Mouse (Mus musculus) heart, adult 18-20 months (tissue): ENCODE measurements around the gene Thy1. TPM values are rescaled to one million over a fixed set of nuclear protein-coding genes. Genes with fewer than 3 reads are reported as not detected.

ENCODE experiments used
- DNase-seq, 2 experiments: peaks; one replicate each; pipeline ENCODE4 v3.0.0; 2021 to 2022; ENCODE audit warnings: mixed read lengths in 1 of 2
- total RNA-seq, 2 experiments: library from RNA; stranded (reverse); gene quantifications; 2 replicates each; pipeline ENCODE4 v1.2.3; 2021

Gene Thy1
- total RNA-seq, 2 experiments from 2014 or later = 10.5 to 16.5 TPM

DNA sequence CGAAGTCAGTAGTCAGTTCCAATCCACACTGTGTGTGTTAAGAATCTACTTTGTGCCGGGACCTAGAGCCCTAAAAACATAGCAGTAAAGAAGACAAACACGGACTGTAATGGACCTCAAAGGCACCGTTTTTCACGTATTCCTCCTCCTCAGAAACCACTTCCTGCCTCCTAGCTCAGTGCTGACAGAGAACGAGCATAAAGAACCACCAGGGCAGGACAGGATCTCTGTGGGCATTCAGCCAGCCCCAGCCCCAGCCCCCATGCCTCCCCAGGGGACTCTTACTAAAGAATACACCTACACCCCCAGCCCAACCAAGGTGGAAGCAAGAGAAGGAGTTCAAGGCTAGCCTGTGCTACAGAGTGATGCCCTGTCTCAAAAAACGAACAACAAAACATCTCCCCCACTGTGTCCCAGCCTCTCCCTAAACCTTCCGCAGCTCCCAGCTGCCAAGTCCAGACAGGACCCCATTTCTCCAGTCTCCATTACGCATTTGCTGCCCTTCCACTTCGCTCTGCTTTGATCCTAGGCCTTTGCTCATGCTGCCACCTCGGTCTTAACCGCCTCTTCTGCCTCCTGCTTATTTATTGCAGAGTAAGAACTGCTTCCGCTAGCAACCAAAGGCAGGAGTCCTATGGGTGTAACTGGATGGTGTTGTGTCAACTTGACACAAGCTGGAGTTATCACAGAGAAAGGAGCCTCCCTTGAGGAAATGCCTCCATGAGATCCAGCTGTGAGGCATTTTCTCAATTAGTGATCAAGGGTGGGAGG lies 9.0 kb upstream of the Thy1 start:
- no peak for DNase-seq

DNA sequence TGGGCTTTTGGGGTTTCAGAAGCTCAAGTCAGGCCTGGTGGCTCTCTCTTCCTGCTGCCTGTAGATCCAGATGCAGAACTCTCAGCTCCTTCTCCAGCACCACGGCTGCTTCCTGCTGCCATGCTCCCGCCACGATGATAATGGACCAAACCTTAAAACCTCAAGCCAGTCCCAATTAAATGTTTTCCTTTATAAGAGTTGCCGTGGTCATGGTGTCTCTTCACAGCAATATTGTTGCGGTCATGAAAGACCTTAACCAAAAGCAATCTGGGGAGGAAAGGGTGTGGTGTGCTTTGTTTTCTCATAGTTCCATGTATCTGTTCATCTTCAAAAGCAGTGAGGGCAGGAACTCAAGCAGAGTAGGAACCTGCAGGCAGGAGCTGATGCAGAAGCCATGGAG lies 6.1 kb upstream of the Thy1 start:
- DNase-seq = no peak

DNA sequence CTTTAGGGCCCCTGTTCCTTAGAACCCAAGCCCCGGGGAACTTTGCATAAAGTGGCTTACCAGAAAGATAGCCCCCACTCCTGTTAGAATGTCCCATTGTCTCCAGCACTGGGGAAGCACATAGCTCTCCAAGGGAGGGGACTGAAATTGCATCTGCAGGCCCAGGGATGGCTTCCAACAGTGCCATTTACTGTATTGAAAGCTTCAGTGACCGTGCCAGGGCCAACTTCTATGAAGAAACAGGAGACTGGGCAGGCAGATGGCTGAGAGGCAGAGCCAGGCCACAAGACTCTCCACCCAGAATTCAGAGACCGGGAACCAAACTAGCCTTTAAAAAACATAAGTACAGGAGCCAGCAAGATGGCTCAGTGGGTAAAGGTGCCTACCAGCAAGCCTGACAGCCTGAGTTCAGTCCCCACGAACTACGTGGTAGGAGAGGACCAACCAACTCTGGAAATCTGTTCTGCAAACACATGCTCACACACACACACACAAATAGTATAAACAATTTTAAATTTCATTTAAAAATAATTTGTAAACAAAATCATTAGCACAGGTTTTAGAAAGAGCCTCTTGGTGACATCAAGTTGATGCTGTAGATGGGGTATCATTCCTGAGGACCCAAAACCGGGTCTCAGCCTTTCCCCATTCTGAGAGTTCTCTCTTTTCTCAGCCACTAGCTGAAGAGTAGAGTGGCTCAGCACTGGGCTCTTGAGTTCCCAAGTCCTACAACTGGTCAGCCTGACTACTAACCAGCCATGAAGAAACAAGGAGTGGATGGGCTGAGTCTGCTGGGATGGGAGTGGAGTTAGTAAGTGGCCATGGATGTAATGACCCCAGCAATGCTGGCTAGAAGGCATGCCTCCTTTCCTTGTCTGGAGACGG lies 1.4 kb upstream of the Thy1 start:
- DNase-seq = no peak

DNA sequence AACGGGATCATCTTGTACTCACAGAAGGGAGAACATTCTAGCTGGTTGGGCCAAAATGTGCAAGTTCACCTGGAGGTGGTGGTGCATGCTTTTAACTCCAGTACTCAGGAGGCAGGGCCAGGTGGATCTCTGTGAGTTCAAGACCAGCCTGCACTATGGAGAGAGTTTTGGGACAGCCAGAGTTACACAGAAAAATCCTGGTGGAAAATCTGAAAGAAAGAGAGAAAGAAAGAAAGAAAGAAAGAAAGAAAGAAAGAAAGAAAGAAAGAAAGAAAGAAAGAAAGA lies 846 bp upstream of the Thy1 start:
- DNase-seq = no peak

DNA sequence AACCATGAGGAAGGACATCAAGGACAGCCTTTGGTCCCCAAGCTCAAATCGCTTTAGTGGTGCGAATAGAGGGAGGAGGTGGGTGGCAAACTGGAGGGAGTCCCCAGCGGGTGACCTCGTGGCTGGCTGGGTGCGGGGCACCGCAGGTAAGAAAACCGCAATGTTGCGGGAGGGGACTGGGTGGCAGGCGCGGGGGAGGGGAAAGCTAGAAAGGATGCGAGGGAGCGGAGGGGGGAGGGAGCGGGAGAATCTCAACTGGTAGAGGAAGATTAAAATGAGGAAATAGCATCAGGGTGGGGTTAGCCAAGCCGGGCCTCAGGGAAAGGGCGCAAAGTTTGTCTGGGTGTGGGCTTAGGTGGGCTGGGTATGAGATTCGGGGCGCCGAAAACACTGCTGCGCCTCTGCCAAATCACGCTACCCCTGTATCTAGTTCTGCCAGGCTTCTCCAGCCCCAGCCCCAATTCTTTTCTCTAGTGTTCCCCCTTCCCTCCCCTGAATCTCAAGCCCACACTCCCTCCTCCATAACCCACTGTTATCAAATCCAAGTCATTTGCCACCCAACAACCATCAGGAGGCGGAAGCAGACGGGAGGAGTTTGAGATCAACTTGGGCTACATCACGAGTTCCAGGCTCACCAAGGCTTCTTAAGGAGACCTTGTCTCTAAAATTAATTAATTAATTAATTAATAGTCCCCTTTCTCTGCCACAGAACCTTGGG lies 683 bp downstream of the Thy1 start:
- peak in 1 of 2 experiments; percentile 26 for DNase-seq

DNA sequence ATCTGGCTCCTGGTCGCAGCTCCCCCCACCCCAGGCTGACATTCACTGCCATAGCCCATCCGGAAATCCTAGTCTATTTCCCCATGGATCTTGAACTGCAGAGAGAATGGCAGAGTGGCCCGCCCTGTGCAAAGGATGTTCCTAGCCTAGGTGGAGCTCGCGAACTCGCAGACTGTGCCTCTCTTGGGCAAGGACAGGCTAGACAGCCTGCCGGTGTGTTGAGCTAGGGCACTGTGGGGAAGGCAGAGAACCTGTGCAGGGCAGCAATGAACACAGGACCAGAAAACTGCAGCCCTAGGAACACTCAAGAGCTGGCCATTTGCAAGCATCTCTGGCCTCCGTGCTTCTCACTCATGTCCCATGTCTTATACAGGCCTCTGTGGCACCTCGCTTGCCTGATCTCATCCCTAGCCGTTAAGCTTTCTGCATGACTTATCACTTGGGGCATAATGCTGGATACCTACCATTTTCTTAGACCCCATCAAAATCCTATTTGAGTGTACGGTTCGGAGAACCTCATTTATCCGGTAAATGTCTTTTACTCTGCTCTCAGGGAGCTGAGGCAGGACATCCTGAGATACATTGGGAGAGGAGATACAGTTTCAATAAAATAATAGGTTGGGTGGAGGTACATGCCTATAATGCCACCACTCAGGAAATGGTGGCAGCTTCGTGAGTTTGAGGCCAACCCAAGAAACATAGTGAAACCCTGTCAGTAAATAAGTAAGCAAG lies 1.4 kb downstream of the Thy1 start:
- DNase-seq = peak in 1 of 2 experiments; percentile 13

DNA sequence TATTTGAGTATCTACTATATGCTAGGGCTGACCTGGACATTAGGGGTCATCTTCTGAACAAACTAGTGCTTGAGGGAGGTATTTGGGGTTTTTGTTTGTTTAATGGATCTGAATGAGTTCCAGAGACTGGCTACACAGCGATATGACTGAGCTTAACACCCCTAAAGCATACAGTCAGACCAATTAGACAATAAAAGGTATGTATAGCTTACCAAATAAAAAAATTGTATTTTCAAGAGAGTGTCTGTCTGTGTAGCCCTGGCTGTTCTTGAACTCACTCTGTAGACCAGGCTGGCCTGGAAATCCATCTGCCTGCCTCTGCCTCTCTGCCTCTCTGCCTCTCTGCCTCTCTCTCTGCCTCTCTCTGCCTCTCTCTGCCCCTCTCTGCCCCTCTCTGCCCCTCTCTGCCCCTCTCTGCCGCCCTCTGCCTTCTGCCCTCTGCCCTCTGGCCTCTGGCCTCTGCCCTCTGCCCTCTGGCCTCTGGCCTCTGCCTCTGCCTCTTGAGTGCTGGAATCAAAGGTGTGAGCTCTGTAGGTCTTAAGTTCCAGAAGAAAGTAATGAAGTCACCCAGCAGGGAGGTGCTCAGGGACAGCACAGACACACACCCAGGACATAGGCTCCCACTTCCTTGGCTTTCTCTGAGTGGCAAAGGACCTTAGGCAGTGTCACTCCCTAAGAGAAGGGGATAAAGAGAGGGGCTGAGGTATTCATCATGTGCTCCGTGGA lies 2.1 kb downstream of the Thy1 start:
- DNase-seq = no peak

DNA sequence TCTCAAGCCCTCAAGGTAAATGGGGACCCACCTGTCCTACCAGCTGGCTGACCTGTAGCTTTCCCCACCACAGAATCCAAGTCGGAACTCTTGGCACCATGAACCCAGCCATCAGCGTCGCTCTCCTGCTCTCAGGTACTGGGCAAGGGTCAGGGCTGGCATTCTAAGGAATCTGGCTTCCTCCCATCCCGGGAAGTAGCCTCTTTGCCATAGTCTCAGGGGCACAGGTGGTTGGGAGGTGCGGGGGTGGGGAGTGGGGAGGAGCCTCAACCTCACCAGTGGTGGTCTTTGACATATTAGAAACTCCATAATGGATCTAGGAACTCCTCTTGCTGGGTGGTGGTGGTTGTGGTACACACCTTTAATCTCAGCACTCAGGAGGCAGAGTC lies 2.7 kb downstream of the Thy1 start:
- no peak for DNase-seq

DNA sequence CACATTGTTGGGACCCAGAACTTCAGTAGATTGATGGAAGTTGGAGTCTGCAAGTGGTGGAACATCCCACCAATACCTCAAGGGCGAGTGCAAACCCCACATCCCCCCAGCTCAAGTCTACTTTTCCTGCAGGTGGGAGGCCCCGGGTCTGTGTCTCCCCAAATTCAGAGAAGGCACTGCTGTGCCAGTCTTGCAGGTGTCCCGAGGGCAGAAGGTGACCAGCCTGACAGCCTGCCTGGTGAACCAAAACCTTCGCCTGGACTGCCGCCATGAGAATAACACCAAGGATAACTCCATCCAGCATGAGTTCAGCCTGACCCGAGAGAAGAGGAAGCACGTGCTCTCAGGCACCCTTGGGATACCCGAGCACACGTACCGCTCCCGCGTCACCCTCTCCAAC lies 3.2 kb downstream of the Thy1 start:
- no peak for DNase-seq

DNA sequence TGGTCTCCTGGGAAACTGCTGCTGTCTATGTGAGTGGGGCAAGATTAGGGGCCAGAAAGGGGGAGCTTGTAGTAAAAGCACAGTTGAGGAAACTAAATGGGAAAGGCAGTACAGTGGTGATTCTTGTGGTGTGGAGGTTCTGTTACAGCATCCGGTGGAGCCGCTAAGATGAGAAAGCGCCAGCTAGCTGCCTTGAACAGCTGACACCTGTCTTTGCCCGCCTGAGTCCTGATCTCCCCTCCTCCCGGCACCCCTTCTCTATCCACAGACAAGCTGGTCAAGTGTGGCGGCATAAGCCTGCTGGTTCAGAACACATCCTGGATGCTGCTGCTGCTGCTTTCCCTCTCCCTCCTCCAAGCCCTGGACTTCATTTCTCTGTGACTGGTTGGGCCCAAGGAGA lies 3.9 kb downstream of the Thy1 start:
- DNase-seq = no peak

DNA sequence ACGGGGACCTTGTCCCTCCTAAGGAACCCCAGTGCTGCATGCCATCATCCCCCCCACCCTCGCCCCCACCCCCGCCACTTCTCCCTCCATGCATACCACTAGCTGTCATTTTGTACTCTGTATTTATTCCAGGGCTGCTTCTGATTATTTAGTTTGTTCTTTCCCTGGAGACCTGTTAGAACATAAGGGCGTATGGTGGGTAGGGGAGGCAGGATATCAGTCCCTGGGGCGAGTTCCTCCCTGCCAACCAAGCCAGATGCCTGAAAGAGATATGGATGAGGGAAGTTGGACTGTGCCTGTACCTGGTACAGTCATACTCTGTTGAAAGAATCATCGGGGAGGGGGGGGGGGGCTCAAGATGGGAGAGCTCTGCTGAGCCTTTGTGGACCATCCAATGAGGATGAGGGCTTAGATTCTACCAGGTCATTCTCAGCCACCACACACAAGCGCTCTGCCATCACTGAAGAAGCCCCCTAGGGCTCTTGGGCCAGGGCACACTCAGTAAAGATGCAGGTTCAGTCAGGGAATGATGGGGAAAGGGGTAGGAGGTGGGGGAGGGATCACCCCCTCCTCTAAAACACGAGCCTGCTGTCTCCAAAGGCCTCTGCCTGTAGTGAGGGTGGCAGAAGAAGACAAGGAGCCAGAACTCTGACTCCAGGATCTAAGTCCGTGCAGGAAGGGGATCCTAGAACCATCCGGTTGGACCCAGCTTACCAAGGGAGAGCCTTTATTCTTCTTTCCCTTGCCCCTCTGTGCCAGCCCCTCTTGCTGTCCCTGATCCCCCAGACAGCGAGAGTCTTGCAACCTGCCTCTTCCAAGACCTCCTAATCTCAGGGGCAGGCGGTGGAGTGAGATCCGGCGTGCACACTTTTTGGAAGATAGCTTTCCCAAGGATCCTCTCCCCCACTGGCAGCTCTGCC lies 4.6 kb downstream of the Thy1 start:
- DNase-seq = no peak

DNA sequence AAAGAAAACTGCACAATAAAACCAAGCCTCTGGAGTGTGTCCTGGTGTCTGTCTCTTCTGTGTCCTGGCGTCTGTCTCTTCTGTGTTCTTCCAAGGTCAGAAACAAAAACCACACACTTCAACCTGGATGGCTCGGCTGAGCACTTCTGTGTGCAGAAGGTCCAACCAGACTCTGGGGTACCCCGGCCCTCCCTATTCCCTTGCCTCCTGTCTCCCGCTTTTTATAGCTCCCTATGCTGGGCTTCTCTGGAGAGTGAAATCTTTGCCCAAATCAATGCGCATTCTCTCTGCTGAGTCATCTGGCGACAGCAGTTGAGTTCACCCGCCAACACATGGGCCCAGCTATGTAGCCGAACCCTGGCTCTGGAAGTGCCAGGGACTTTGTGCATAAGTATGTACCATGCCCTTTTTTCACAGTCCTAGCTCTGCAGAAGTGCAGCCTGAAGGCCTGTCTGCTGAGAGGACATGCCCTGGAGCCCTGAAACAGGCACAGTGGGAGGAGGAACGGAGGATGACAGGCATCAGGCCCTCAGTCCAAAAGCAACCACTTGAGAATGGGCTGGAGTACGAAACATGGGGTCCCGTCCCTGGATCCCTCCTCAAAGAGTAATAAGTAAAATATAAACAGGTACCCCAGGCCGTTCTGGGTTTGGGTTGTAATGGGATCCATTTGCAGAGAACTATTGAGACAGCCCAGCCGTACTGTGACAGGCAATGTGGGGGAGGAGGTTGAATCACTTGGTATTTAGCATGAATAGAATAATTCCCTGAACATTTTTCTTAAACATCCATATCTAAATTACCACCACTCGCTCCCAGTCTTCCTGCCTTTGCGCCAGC lies 5.6 kb downstream of the Thy1 start:
- no peak for DNase-seq

DNA sequence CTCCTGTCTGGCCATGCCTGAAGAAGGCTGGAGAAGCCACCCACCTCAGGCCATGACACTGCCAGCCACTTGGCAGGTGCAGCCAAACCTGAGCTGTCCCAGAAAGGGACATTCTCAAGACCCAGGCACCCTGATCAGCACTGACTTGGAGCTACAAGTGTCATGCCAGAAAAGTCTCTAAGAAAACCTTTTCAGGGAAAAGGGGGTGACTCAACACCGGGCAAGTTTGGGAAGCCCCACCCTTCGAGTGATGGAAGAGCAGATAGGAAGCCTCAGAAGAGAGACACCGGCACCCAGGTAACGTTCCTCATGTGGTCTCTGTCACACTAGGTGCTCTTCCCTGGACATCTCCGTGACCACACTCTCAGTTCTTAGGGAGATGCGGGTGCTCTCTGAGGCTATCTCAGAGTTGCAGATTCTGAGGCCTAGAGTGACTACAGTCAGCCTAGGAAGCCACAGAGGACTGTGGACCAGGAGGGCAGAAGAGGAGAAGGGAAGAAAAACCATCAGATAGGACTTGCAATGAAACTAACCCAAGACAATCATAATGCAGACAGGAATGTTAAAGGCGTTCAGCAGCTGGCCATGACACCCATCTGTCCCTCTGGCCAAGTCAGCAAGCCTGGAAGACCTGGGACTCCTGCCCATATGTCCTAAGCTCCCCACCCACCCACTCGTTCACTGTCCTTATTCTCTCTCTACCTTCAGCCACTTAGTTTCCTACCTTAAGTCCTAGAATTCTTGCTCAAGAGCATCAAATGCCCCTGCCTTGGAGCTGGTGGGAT lies 6.4 kb downstream of the Thy1 start:
- DNase-seq = no peak

DNA sequence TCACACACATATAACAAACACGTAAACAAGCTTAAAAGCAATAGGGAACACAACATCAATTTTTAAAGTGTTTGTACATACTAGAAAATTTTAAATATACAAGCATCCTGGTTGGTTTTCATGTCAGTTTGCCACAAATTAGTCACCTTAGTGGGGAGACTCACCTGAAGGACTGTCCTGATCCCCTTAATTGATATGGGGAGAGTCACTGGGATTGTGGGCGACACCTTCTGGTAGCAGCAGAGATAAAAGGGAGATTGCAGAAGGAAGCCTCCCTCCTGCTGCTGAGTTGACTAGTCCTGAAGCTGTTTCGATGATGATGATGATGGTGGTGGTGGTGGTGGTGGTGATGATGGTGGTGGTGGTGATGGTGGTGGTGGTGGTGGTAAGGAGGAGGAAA lies 9.7 kb downstream of the Thy1 start:
- no peak for DNase-seq

DNA sequence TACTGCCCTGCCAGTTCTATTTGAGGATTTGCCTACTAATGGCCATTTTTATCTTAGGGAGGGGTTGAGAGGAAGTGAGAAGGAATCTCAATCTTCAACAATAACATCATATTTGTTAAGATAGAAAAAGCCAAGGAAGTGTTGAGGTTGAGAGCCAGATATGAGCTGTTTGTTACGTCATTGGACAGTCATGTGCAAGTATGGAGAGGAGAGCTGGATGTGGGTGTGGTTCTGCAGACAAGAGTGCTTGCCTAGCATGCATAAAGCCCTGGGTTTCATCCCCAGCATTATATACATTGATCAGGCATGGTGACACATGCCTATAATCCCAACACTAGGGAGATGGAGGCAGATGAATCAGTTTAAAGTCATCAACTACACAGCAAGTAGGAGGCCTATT lies 10.8 kb downstream of the Thy1 start:
- DNase-seq = no peak

DNA sequence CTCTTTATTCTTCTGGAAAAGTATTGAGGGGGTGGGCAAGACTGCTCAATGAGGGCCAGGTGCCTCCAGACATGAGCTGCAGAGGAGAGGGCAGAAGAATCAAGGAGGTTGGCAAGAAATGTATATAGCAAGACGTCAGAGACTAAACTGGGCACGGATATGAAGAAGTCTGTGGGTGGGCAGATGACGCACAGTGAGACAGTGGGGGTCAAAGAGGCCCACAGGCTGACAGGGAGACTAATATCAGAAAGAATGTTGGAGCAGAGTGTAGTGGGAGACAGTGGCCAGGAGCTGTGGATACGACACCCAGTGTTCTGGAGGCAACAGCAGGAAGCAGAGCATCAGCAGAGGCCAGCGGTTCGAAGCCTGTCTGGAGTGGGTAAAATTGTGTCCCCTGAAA lies 15.4 kb downstream of the Thy1 start:
- no peak for DNase-seq

DNA sequence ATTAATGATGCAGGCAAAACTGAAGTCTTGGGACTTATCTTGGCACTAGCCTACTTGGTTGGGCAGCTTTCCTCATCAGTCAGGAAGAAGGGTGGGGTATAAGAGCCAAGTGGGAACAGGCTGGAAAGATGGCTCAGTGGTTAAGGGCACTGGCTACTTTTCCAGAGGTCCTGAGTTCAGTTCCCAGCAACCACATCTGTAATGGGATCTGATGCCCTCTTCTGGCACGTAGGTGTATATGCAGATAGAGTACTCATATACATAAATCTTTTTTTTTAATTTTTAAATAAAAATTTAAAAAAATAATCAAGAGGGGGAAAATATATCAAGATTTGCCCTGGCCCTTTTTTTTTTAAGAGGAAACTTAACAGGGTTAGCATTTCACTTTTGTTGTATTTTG lies 22.0 kb downstream of the Thy1 start:
- no peak for DNase-seq

DNA sequence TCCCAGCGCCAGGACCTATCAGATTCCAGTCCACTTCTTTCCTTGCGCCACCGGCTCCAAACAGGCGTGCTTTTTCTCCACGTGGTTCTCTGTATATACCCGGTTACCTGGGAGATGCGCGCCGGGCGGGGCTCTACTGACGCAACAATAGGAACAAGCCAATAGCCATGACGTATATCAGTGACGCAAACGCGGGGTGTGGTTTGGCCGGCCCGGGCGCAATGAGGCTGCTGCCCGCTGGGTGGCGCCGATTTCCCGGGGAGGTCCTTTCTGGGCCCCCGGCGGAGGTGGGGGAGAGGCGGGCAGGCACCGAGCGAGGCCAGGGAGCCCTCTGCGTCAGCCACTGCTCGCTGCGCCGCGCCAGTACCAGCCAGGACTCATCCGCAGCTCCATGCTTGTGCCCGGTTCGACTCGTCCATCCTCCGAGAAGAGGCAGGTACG lies 23.6 kb downstream of the Thy1 start, which contains the start of gene Usp2:
Gene Usp2 (plus strand): TSS at position 237 of the 441 bp plus-strand sequence.
- DNase-seq = peak; percentile 98 to 100
